Mouse (Mus musculus) myocyte (in vitro differentiated cells): ENCODE data around the gene Mael.

ENCODE experiments used
- MAX ChIP-seq: IDR thresholded peaks from one replicate; pipeline ENCODE4 v1.6.1; 2011; ENCODE audit warnings: low read depth, mild to moderate bottlenecking, control low read depth
- MYOD1 ChIP-seq, 3 experiments: IDR thresholded peaks; one replicate each; pipeline ENCODE4 v1.6.1; 2011; ENCODE audit warnings: control low read depth in 2 of 3, low read depth in 2 of 3, mild to moderate bottlenecking in 2 of 3, moderate library complexity in 1 of 3; ENCODE audit not compliant: insufficient read length in 2 of 3, control insufficient read depth in 1 of 3
- POLR2A ChIP-seq: IDR thresholded peaks from one replicate; pipeline ENCODE4 v1.6.1; 2011; ENCODE audit warnings: low read depth, mild to moderate bottlenecking, control low read depth, moderate library complexity; ENCODE audit not compliant: insufficient read length
- POLR2AphosphoS2 ChIP-seq: IDR thresholded peaks from one replicate; pipeline ENCODE4 v1.6.1; 2011; ENCODE audit warnings: low read depth, control low read depth; ENCODE audit not compliant: insufficient read length
- REST ChIP-seq: IDR thresholded peaks from one replicate; pipeline ENCODE4 v1.6.1; 2011; ENCODE audit warnings: mild to moderate bottlenecking, control low read depth, moderate library complexity; ENCODE audit not compliant: insufficient read depth, insufficient read length

DNA sequence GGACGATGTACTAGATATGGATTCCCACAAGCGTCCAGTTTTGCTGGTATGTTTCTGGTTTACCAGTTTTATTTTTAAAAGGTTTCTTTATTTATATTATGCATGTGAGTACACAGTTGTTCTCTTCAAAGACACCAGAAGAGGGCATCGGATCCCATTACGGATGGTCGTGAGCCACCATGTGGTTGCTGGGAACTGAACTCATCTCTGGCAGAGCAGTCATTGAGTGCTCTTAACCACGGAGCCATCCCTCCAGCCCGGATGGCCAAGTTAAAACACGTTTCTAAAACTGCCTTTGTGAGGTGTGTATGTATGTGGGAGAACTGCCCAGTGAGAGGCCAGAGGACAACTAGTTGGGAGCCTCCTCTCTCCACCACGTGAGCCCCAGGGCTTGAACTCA is 79.9 kb downstream of the Mael start:
- TF ChIP-seq MYOD1 (IDR thresholded peaks at IDR 0.05; ENCODE audit: control insufficient read depth in 1 of 3, insufficient read length in 2 of 3, low read depth in 2 of 3) (no peak), MAX (no peak), REST (no peak), POLR2AphosphoS2 (no peak), POLR2A (no peak)
